ENCODE assay signal across 27 mouse cellular contexts in genomic region chr9:104837931-104838330, GRCm38 (mm10).
DNase-seq lines count a peak whose midpoint lies in the region; ATAC-seq and TF ChIP-seq lines count a peak whose summit lies in the region.
"Had no signal": no experiment of that assay in that cellular context is flagged by ENCODE, and none has a peak within 500 bp of the region (broad histone marks: within the 10 kb centered on the region; RNA-seq: fewer than 3 reads in every experiment).

No protein-coding gene starts in this region.

- 3% methylated on average over 1 of the region's 1 CpGs for WGBS in hindbrain, embryonic 12.5 days
- 29% methylated on average over 1 of the region's 1 CpGs for WGBS in hindbrain, postnatal 0 days
- 22% methylated on average over 1 of the region's 1 CpGs for WGBS in midbrain, embryonic 13.5 days

- no peaks in the 10 kb centered on the region for H3K27me3 ChIP-seq in hindbrain, embryonic 12.5 days
- H3K27me3 ChIP-seq in hindbrain, postnatal 0 days (ENCODE audit: insufficient read depth, low read length) = no peaks in the 10 kb centered on the region
- H3K27me3 ChIP-seq in midbrain, embryonic 13.5 days = no peaks in the 10 kb centered on the region
- H3K27me3 ChIP-seq: heart, embryonic 13.5 days; kidney, embryonic 15.5 days; limb, embryonic 13.5 days; lung, embryonic 15.5 days; neural tube, embryonic 13.5 days; stomach, embryonic 15.5 days had no signal

- no peak for TF ChIP-seq POLR2A in brain, embryonic 14.5 days (IDR thresholded peaks at IDR 0.05; ENCODE audit: borderline replicate concordance, extremely low read depth, insufficient read depth, insufficient read length, poor library complexity, severe bottlenecking)

- 0 out of 2 replicates have a peak, but pooled peaks cover 2% of the 10 kb centered on the region for H3K4me1 ChIP-seq in hindbrain, embryonic 12.5 days
- H3K4me1 ChIP-seq in hindbrain, postnatal 0 days (ENCODE audit: insufficient read depth, low read length) = no peaks in the 10 kb centered on the region
- H3K4me1 ChIP-seq in midbrain, embryonic 13.5 days (replicated peaks) = peaks cover 3% of the 10 kb centered on the region; the same call in 1 of the 2 replicates
- H3K4me1 ChIP-seq: heart, embryonic 13.5 days; kidney, embryonic 15.5 days; limb, embryonic 13.5 days; lung, embryonic 15.5 days; stomach, embryonic 15.5 days had no signal

- H3K4me3 ChIP-seq in hindbrain, embryonic 12.5 days = no peak overlapping the region
- H3K4me3 ChIP-seq in hindbrain, postnatal 0 days (ENCODE audit: low read length) = no peak overlapping the region
- H3K4me3 ChIP-seq in midbrain, embryonic 13.5 days (replicated peaks) = no peak overlapping the region
- H3K4me3 ChIP-seq: heart, embryonic 13.5 days; kidney, embryonic 15.5 days; layer of hippocampus, adult 2 months; limb, embryonic 13.5 days; lung, embryonic 15.5 days; neural tube, embryonic 13.5 days; stomach, embryonic 15.5 days had no signal

- H3K4me2 ChIP-seq in hindbrain, embryonic 12.5 days (replicated peaks) = no peak overlapping the region
- H3K4me2 ChIP-seq in hindbrain, postnatal 0 days (ENCODE audit: low read depth, low read length) = no peak overlapping the region
- H3K4me2 ChIP-seq in midbrain, embryonic 13.5 days (replicated peaks) = no peak overlapping the region
- H3K4me2 ChIP-seq: heart, embryonic 13.5 days; kidney, embryonic 15.5 days; limb, embryonic 13.5 days; liver, embryonic 11.5 days; lung, embryonic 15.5 days; neural tube, embryonic 13.5 days; stomach, embryonic 15.5 days had no signal

- H3K9ac ChIP-seq in hindbrain, embryonic 12.5 days = no peak overlapping the region
- no peak overlapping the region for H3K9ac ChIP-seq in hindbrain, postnatal 0 days (replicated peaks; ENCODE audit: low read length)
- H3K9ac ChIP-seq in midbrain, embryonic 13.5 days (replicated peaks) = no peak overlapping the region
- H3K9ac ChIP-seq: heart, embryonic 13.5 days; kidney, embryonic 15.5 days; limb, embryonic 13.5 days; lung, embryonic 15.5 days; neural tube, embryonic 13.5 days; stomach, embryonic 15.5 days had no signal

- H3K27ac ChIP-seq in hindbrain, embryonic 12.5 days = no peak overlapping the region
- no peak overlapping the region for H3K27ac ChIP-seq in hindbrain, postnatal 0 days
- H3K27ac ChIP-seq in midbrain, embryonic 13.5 days = no peak overlapping the region
- H3K27ac ChIP-seq: heart, embryonic 13.5 days; kidney, embryonic 15.5 days; layer of hippocampus, adult 2 months; limb, embryonic 13.5 days; lung, embryonic 15.5 days; neural tube, embryonic 13.5 days; stomach, embryonic 15.5 days had no signal

- DNase-seq in hindbrain, postnatal 0 days (ENCODE audit: low spot score) = no peak
- DNase-seq in brain, embryonic 14.5 days (ENCODE audit: low read depth) = peak; percentile 73
- peak; percentile 66 for DNase-seq in embryo, embryonic 10 days (ENCODE audit: low spot score)
- DNase-seq in cerebellum, adult 9-10 months = no peak
- DNase-seq in layer of hippocampus, adult 11-12 months (ENCODE audit: low spot score) = no peak
- DNase-seq: adrenal gland, postnatal 25 days; B cell, adult 2 months; cerebellum, adult 18-20 months; heart, postnatal 10 days; kidney, adult 18-20 months; kidney, postnatal 25 days; retina, postnatal 1 day; right cerebral cortex, postnatal 25 days; thymus, postnatal 14 days had no signal

- H3K36me3 ChIP-seq in hindbrain, embryonic 12.5 days = no peaks in the 10 kb centered on the region
- H3K36me3 ChIP-seq in hindbrain, postnatal 0 days (ENCODE audit: insufficient read depth, low read length) = no peaks in the 10 kb centered on the region
- no peaks in the 10 kb centered on the region for H3K36me3 ChIP-seq in midbrain, embryonic 13.5 days
- H3K36me3 ChIP-seq: heart, embryonic 13.5 days; kidney, embryonic 15.5 days; limb, embryonic 13.5 days; lung, embryonic 15.5 days; neural tube, embryonic 13.5 days; stomach, embryonic 15.5 days had no signal

- no peaks in the 10 kb centered on the region for H3K9me3 ChIP-seq in hindbrain, embryonic 12.5 days (replicated peaks)
- H3K9me3 ChIP-seq in hindbrain, postnatal 0 days (ENCODE audit: low read length) = no peaks in the 10 kb centered on the region
- H3K9me3 ChIP-seq in midbrain, embryonic 13.5 days = 0 out of 2 replicates have a peak, but pooled peaks cover 4% of the 10 kb centered on the region
- H3K9me3 ChIP-seq: heart, embryonic 13.5 days; kidney, embryonic 15.5 days; limb, embryonic 13.5 days; lung, embryonic 15.5 days; neural tube, embryonic 13.5 days; stomach, embryonic 15.5 days had no signal

- ATAC-seq in hindbrain, embryonic 12.5 days (ENCODE audit: low FRiP score) = 0 out of 2 replicates have a peak, but pooled peaks have one; percentile 40
- ATAC-seq in hindbrain, postnatal 0 days = no peak
- ATAC-seq in midbrain, embryonic 13.5 days = peak; percentile 34; the same call in 1 of the 2 replicates
- no peak for ATAC-seq in megakaryocyte-erythroid progenitor cell, adult 5-6 weeks (replicated peaks; ENCODE audit: low FRiP score, low TSS enrichment, poor library complexity, severe bottlenecking)
- ATAC-seq: forebrain, embryonic 16.5 days; inflammation-experienced regulatory T-cells, adult 6 months had no signal

- no peak for TF ChIP-seq CTCF in hindbrain, postnatal 0 days (IDR thresholded peaks at IDR 0.05; ENCODE audit: low read depth)
- no peak for TF ChIP-seq CTCF in brain, embryonic 14.5 days (IDR thresholded peaks at IDR 0.05; ENCODE audit: borderline replicate concordance, extremely low read depth, insufficient read depth, insufficient read length)

Comparison
In these comparisons a context has a peak if more than half of its experiments do, and no peak if none do; other contexts are left out.
1. ATAC-seq: peak in hindbrain, embryonic 12.5 days (single experiment) and midbrain, embryonic 13.5 days (single experiment); none in hindbrain, postnatal 0 days (single experiment) and megakaryocyte-erythroid progenitor cell, adult 5-6 weeks (single experiment).
2. DNase-seq: peak in brain, embryonic 14.5 days (single experiment) and embryo, embryonic 10 days (single experiment); none in hindbrain, postnatal 0 days (single experiment), cerebellum, adult 9-10 months (single experiment) and layer of hippocampus, adult 11-12 months (single experiment).